Mouse (Mus musculus): ENCODE measurements around the gene Tmem150a. TPM values are rescaled to one million over a fixed set of nuclear protein-coding genes. Genes with fewer than 3 reads are reported as not detected.

Tmem150a gene
- polyA plus RNA-seq, 1 experiment: 3.0 TPM

- H3K4me3 ChIP-seq (ENCODE audit: insufficient read depth, low read length): no peak overlapping the region
- no peak for TF ChIP-seq CTCF (IDR thresholded peaks at IDR 0.05; ENCODE audit: low read depth, low read length)
- no peak for TF ChIP-seq POLR2A (IDR thresholded peaks at IDR 0.05; ENCODE audit: borderline replicate concordance, low read depth, low read length)
- peak overlapping the region; percentile 1; the same call in 1 of the 2 replicates for H3K27ac ChIP-seq (ENCODE audit: insufficient read depth, low read depth, low read length)
- peaks cover 23% of the 10 kb centered on the region for H3K4me1 ChIP-seq (ENCODE audit: control insufficient read depth, insufficient read depth, low read length)
Measured at GRCm38 (mm10) chr6:72382494-72382893, 27.2 kb downstream of the Tmem150a start.

- H3K4me3 ChIP-seq (ENCODE audit: insufficient read depth, low read length): no peak overlapping the region
- no peak for TF ChIP-seq CTCF (IDR thresholded peaks at IDR 0.05; ENCODE audit: low read depth, low read length)
- TF ChIP-seq POLR2A (IDR thresholded peaks at IDR 0.05; ENCODE audit: borderline replicate concordance, low read depth, low read length): no peak
- peaks cover 29% of the 10 kb centered on the region for H3K4me1 ChIP-seq (ENCODE audit: control insufficient read depth, insufficient read depth, low read length)
- H3K27ac ChIP-seq (ENCODE audit: insufficient read depth, low read depth, low read length): no peak overlapping the region
Measured at GRCm38 (mm10) chr6:72383142-72383820, 28.0 kb downstream of the Tmem150a start.

- no peak overlapping the region for H3K4me3 ChIP-seq (ENCODE audit: insufficient read depth, low read length)
- TF ChIP-seq CTCF (IDR thresholded peaks at IDR 0.05; ENCODE audit: low read depth, low read length): no peak
- TF ChIP-seq POLR2A (IDR thresholded peaks at IDR 0.05; ENCODE audit: borderline replicate concordance, low read depth, low read length): no peak
- H3K4me1 ChIP-seq (ENCODE audit: control insufficient read depth, insufficient read depth, low read length): peaks cover 36% of the 10 kb centered on the region
- H3K27ac ChIP-seq (ENCODE audit: insufficient read depth, low read depth, low read length): no peak overlapping the region
Measured at GRCm38 (mm10) chr6:72383952-72384351, 28.7 kb downstream of the Tmem150a start.

DNA sequence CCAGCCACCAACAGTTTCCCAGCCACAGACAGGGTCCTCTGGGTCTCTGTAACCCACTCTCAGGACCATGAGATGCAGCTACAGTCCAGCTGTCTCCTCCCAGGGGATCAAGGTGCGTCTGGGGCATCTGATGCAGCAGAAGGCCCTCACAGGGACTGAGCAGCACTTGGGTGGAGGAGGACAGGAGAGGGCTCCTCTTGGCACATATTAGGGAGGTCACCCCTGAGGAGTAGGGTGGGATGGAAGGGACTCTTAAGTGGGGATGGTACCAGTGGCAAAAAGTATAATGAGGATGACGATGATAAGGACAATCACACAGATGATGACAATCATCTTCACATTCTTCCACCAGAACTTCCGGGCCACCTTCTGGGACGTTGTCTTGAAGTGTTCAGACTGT is 30.0 kb downstream of the Tmem150a start:
- no peak overlapping the region for H3K27ac ChIP-seq (ENCODE audit: insufficient read depth, low read depth, low read length)
- H3K4me3 ChIP-seq (ENCODE audit: insufficient read depth, low read length): no peak overlapping the region
- peaks cover 28% of the 10 kb centered on the region for H3K4me1 ChIP-seq (ENCODE audit: control insufficient read depth, insufficient read depth, low read length)
- TF ChIP-seq POLR2A (IDR thresholded peaks at IDR 0.05; ENCODE audit: borderline replicate concordance, low read depth, low read length) (no peak), CTCF (IDR thresholded peaks at IDR 0.05; ENCODE audit: low read depth, low read length) (no peak)

- Histone ChIP-seq H3K4me1 (ENCODE audit: control insufficient read depth, insufficient read depth, low read length) (peaks cover 33% of the 10 kb centered on the region), H3K4me3 (ENCODE audit: insufficient read depth, low read length) (no peak overlapping the region), H3K27ac (ENCODE audit: insufficient read depth, low read depth, low read length) (no peak overlapping the region)
- TF ChIP-seq CTCF (IDR thresholded peaks at IDR 0.05; ENCODE audit: low read depth, low read length): no peak
- no peak for TF ChIP-seq POLR2A (IDR thresholded peaks at IDR 0.05; ENCODE audit: borderline replicate concordance, low read depth, low read length)
Measured at GRCm38 (mm10) chr6:72386561-72386960, 31.3 kb downstream of the Tmem150a start.

- Histone ChIP-seq H3K4me3 (ENCODE audit: insufficient read depth, low read length) (no peak overlapping the region), H3K4me1 (ENCODE audit: control insufficient read depth, insufficient read depth, low read length) (peaks cover 27% of the 10 kb centered on the region), H3K27ac (ENCODE audit: insufficient read depth, low read depth, low read length) (no peak overlapping the region)
Measured at GRCm38 (mm10) chr6:72387816-72388215, 32.6 kb downstream of the Tmem150a start.

GRCm38 (mm10) chr6:72388266-72388665 is 33.0 kb downstream of the Tmem150a start:
- Histone ChIP-seq H3K27ac (ENCODE audit: insufficient read depth, low read depth, low read length) (no peak overlapping the region), H3K4me1 (ENCODE audit: control insufficient read depth, insufficient read depth, low read length) (peaks cover 22% of the 10 kb centered on the region), H3K4me3 (ENCODE audit: insufficient read depth, low read length) (no peak overlapping the region)
- no peak for TF ChIP-seq CTCF (IDR thresholded peaks at IDR 0.05; ENCODE audit: low read depth, low read length)
- TF ChIP-seq POLR2A (IDR thresholded peaks at IDR 0.05; ENCODE audit: borderline replicate concordance, low read depth, low read length): no peak

More at GRCm38 (mm10) chr6:72387816-72388215, 32.6 kb downstream of the Tmem150a start:
- TF ChIP-seq POLR2A (IDR thresholded peaks at IDR 0.05; ENCODE audit: borderline replicate concordance, low read depth, low read length): no peak
- no peak for TF ChIP-seq CTCF (IDR thresholded peaks at IDR 0.05; ENCODE audit: low read depth, low read length)

GRCm38 (mm10) chr6:72388791-72389329 is 33.6 kb downstream of the Tmem150a start:
- Histone ChIP-seq H3K27ac (ENCODE audit: insufficient read depth, low read depth, low read length) (peak overlapping the region; percentile 93), H3K4me1 (ENCODE audit: control insufficient read depth, insufficient read depth, low read length) (peaks cover 19% of the 10 kb centered on the region), H3K4me3 (ENCODE audit: insufficient read depth, low read length) (peak overlapping the region; percentile 74)
- no peak for TF ChIP-seq POLR2A (IDR thresholded peaks at IDR 0.05; ENCODE audit: borderline replicate concordance, low read depth, low read length)
- TF ChIP-seq CTCF (IDR thresholded peaks at IDR 0.05; ENCODE audit: low read depth, low read length): no peak

GRCm38 (mm10) chr6:72389471-72389940 is 34.3 kb downstream of the Tmem150a start:
- Histone ChIP-seq H3K4me1 (ENCODE audit: control insufficient read depth, insufficient read depth, low read length) (peaks cover 26% of the 10 kb centered on the region), H3K27ac (ENCODE audit: insufficient read depth, low read depth, low read length) (peak overlapping the region; percentile 93), H3K4me3 (ENCODE audit: insufficient read depth, low read length) (peak overlapping the region; percentile 74)
- TF ChIP-seq CTCF (IDR thresholded peaks at IDR 0.05; ENCODE audit: low read depth, low read length) (no peak), POLR2A (IDR thresholded peaks at IDR 0.05; ENCODE audit: borderline replicate concordance, low read depth, low read length) (no peak)
